Mouse (Mus musculus) midbrain, embryonic 14.5 days (tissue): ENCODE data around the gene Spata6. TPM values are rescaled to one million over a fixed set of nuclear protein-coding genes. Genes with fewer than 3 reads are reported as not detected.

ENCODE experiments used
- ATAC-seq: fragments of 200-750 bp; cut with Nextera tagmentation; 2 replicates; pipeline ENCODE4 v1.8.0; 2017; ENCODE audit warnings: moderate number of reproducible peaks, moderate library complexity; ENCODE audit not compliant: low FRiP score, low TSS enrichment
- DNase-seq: peaks from one replicate; pipeline ENCODE4 v3.0.0-alpha.2; 2015
- H3K27ac ChIP-seq: fragments of 300-500 bp; sonication (generic); replicated peaks from 2 replicates; pipeline ENCODE4 v1.5.1; 2014; ENCODE audit warnings: mild to moderate bottlenecking, low read depth, low read length, moderate library complexity
- H3K27me3 ChIP-seq: fragments of 300-500 bp; sonication (generic); 2 replicates; pipeline ENCODE4 v1.6.1; 2014; ENCODE audit warnings: low read length, control low read depth, mixed read lengths; ENCODE audit not compliant: control insufficient read depth, insufficient read depth
- H3K36me3 ChIP-seq: fragments of 300-500 bp; sonication (generic); 2 replicates; pipeline ENCODE4 v1.6.1; 2014; ENCODE audit warnings: low read length, control low read depth; ENCODE audit not compliant: control insufficient read depth, insufficient read depth
- H3K4me1 ChIP-seq: fragments of 300-500 bp; sonication (generic); 2 replicates; pipeline ENCODE4 v1.6.1; 2014; ENCODE audit warnings: mild to moderate bottlenecking, antibody characterized with exemption, low read length, control low read depth; ENCODE audit not compliant: control insufficient read depth, insufficient read depth
- H3K4me2 ChIP-seq: fragments of 300-500 bp; sonication (generic); 2 replicates; pipeline ENCODE4 v1.6.1; 2014; ENCODE audit warnings: mild to moderate bottlenecking, low read length, moderate library complexity
- H3K4me3 ChIP-seq: fragments of 300-500 bp; sonication (generic); replicated peaks from 2 replicates; pipeline ENCODE4 v1.5.1; 2014; ENCODE audit warnings: low read depth, low read length
- H3K9ac ChIP-seq: fragments of 300-500 bp; sonication (generic); replicated peaks from 2 replicates; pipeline ENCODE4 v1.6.1; 2014; ENCODE audit warnings: mild to moderate bottlenecking, low read length, moderate library complexity
- H3K9me3 ChIP-seq: fragments of 300-500 bp; sonication (generic); 2 replicates; pipeline ENCODE4 v1.6.1; 2016; ENCODE audit warnings: low read length, control low read depth, mixed read lengths; ENCODE audit not compliant: control insufficient read depth
- WGBS: fragments of 180-500 bp; shearing (Covaris S2); extraction: QIAGEN DNeasy Blood & Tissue Kit; methylation state at CpG from one replicate; pipeline ENCODE4 v1.1.7; 2014; 5-methylcytosine and 5-hydroxymethylcytosine counted together
- polyA plus RNA-seq: library from polyadenylated mRNA; unstranded; fragments of >200 nt; fragmentation: Nextera tagmentation; extraction: Ambion mirVana; gene quantifications from 2 replicates; pipeline ENCODE4 v1.2.1, GENCODE M21; 2014

The Spata6 gene
- polyA plus RNA-seq, 1 experiment from 2014 or later = 17.3 TPM

DNA sequence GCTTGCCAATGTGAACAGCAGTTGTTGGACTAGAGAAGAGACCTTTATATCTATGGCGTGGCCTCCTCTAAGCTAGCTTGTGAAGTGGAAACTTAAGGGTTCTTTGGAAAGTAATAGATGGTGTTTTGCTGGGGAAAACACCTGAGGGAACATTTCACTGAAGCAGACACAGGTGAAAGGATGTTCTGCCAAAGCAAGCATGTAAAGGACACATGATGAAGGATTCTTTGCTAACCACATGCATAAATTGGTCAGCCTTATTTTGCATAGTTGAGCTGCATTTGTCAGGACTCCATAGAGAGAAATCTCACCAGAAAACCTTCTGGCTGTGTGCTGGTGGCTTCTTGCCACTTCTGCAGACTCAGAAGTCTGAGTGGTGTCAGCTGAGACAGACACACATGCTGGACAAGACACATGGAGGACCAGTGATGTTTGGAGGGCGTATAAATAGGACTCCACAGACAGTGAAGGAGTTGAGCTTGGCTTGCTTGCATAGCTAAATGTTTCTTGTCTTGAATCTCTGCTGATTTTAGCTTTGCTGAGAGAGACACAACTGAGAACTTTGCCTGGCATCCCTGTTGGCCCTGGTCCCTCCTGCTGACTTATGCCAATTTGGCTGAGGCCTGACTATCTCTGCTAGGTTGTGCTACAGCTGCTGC, 148.1 kb downstream of the Spata6 start:
- 85% methylated on average over 2 of the region's 2 CpGs for WGBS
- DNase-seq (no peak), ATAC-seq (no peak)
- no peaks in the 10 kb centered on the region for H3K9me3 ChIP-seq
- H3K27ac ChIP-seq = no peak overlapping the region
- no peak overlapping the region for H3K4me2 ChIP-seq
- H3K9ac ChIP-seq = no peak overlapping the region
- no peak overlapping the region for H3K4me3 ChIP-seq
- H3K27me3 ChIP-seq = no peaks in the 10 kb centered on the region
- H3K36me3 ChIP-seq = no peaks in the 10 kb centered on the region
- H3K4me1 ChIP-seq = no peaks in the 10 kb centered on the region

Other genes starting within 250 kb of the Spata6 start
- gene Slc5a9, start 182.9 kb downstream of the Spata6 start, polyA plus RNA-seq = not detected in 2 replicates
- gene Skint8, start 199.4 kb downstream of the Spata6 start, polyA plus RNA-seq = not detected in 2 replicates